Mouse (Mus musculus): ENCODE data around the gene Pcare.

Pcare gene

DNA sequence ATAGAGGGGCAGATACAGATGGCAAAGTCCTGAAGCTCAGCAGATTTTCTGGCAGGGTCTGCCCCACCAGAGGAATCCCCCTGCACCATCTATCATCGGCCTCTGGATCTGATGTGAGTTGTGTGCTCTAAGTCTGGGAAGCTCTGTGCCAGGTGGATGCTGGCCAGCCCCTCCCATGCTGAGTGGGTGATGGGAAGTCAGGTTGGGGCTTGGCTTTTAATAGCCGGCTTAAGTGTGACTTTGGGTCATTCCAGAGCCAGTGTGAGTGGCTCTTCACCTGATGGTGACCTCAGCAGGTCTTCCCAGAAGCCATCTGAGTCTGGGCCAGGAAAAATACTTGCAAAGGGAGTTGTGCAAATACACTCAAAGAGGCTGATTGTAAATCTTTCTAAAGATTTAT, 22.0 kb downstream of the Pcare start:
- no peak for DNase-seq (ENCODE audit: low read depth, low spot score)

- DNase-seq (ENCODE audit: low read depth, low spot score): no peak
These were observed 31.7 kb downstream of the Pcare start for GRCm38 (mm10) chr17:71721019-71721418.

DNA sequence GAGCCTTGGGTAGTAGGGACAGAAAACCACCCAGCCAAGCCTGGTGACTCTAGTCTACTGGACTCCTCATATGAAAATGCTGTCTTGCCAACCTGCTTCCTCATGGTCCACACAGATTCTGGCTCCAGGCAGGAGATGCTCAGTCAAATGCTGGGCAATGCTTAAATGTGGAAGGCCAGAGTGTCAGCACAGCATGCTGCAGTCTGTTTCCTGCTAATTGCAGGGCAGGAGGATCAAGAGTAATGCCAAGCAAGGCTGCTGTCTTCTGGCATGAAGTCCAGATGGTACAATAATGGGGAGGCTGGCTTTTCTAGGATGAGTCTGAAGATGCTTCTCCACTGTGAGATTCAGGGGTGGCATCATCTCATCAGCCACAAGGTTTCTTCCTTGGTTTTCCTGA, 32.3 kb downstream of the Pcare start:
- no peak for DNase-seq (ENCODE audit: low read depth, low spot score)

- no peak for DNase-seq (ENCODE audit: low read depth, low spot score)
These were observed 34.6 kb downstream of the Pcare start for GRCm38 (mm10) chr17:71717881-71718625.

GRCm38 (mm10) chr17:71715034-71715433, 37.7 kb downstream of the Pcare start:
- DNase-seq (ENCODE audit: low read depth, low spot score): no peak

DNA sequence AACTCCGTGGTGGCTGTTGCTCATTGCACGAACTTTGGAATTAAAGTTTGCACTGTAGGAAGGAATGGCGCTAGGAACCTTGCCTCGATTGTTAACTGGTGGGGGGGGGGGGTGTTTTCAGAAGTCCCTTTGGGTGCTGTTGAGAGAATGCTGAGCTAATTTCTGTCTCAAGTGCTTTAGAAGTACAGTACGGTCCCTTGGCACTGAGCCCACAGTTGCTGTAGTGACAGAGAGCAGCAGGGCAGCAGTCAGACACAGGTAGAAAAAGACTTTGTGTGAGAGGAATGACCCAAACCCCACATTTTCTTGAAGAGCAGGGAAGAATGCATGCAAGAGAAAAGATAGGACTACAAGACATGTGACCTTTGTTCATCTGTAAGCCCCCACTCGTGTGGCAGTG, 40.4 kb downstream of the Pcare start:
- no peak for DNase-seq (ENCODE audit: low read depth, low spot score)

- no peak for DNase-seq (ENCODE audit: low read depth, low spot score)
These were observed 45.0 kb downstream of the Pcare start for GRCm38 (mm10) chr17:71707715-71708114.

- no peak for DNase-seq (ENCODE audit: low read depth, low spot score)
These were observed 46.9 kb downstream of the Pcare start for GRCm38 (mm10) chr17:71705550-71706480.

- DNase-seq (ENCODE audit: low read depth, low spot score): no peak
These were observed 47.6 kb downstream of the Pcare start for GRCm38 (mm10) chr17:71705113-71705512.

DNA sequence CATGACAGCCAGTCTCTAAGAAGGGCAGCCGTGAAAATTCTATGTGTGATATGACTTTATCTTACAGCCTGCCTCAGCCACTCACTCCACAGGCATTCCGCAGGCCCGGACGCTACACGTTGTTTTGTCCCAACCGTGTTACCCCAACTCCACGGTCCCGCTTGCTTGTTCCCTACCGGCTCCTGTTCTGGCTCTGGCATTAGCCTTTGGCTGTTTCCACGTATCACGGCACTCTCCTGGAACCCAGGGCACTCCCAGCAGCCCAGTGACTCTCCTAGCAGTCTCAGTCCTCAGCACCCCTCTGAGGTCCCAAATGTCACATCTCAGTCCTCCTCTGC, 54.1 kb downstream of the Pcare start:
- DNase-seq (ENCODE audit: low read depth, low spot score): no peak

DNA sequence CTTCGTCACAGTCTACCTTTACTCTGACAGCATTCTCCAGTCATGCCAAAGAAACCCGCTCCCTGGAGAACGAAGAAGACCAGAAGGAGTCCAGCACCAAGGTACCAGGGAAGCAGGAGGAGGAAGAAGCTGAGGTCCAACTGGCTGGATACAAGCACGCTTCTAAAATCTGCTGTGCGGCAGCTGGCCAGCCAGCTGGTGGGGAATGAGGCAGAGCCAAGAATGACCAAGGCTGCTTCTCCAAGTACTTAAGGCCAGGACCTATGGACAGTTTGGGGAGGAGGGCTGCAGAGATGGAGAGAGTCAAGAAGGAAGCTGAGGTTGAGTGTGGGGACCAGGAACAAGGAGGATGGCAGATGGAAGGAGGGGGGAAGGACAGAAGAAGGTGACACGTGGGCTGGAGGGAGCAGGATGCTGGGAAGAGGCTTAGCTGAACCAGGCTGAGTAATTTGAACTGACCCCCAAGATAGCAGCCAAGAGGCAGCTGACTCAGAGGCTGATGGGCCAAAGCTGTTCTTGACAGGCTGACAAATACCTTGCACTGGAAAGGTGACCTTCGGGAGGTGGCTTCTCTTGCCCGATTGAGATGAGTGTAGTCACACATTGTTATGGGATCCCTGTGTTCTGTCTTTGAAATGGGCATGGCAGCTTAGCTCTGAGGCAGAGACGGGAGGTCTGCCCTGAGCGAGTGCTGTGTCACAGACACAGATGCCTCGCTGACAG, 54.6 kb downstream of the Pcare start:
- no peak for DNase-seq (ENCODE audit: low read depth, low spot score)

DNA sequence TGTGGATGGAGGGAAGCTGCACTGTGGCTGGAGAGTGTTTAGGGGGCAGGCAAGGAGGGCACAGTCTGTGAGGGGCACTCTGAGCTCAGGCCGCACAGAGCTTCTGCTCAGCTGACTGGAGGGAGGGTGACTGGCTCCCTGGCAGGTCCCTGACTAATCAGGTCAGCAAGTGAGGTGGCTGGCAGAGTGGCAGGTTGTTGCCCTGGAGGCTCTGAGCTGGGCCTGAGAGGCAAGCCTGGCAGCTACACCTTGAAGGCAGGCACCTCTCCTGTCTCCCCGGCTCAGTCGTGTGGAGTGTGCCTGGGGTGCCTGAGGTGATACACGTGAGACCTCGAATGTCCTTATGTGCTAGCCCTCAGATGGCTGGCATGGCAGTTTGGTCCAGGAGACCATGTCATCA, 56.3 kb downstream of the Pcare start:
- no peak for DNase-seq (ENCODE audit: low read depth, low spot score)

DNA sequence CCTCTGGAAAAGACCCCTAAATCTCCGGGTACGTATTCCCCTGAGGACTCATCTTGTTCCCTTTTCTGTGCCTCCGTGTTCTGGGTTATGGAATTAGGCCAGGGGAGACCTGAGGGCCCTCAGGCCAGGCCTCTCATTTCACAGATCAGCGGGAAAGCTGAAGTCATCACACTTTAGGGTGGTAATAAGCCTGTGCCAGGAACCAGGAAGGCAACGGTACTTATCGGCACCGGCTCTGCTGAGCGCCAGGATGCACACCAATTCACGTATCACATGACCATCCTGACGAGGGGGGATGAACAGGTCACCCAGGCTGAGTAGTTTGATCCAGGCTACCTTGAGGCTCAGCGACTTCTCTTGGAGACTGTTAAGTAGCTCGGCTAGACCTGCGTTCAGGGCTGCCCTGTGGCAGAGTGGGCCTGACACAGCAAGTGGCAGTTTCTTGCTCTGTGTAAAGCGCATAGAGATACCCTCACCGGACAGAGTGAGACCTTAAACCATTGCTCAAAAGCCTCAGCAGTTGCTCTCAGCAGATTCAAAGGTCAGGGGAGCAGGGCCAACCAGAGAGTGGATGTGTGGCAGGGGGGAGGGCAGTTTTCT, 56.9 kb downstream of the Pcare start:
- no peak for DNase-seq (ENCODE audit: low read depth, low spot score)

- no peak for DNase-seq (ENCODE audit: low read depth, low spot score)
These were observed 57.5 kb downstream of the Pcare start for GRCm38 (mm10) chr17:71695151-71695550.

- DNase-seq (ENCODE audit: low read depth, low spot score): peak; percentile 32
These were observed 58.9 kb downstream of the Pcare start for GRCm38 (mm10) chr17:71693780-71694179.
